Mouse (Mus musculus): ENCODE data around the gene BC117090.
"Not testable (repeated sequence)": the region's sequence is repeated elsewhere in the genome, so short reads cannot be mapped to it uniquely, and the experiment has no call there.

BC117090 gene

GRCm38 (mm10) chr16:36334232-36334631 lies at the start of gene BC117090:
TSS of gene BC117090 (minus strand) at chr16:36334332.
- no peak for DNase-seq (ENCODE audit: low spot score in 2 of 2)

GRCm38 (mm10) chr16:36367648-36368047 lies 33.5 kb upstream of the BC117090 start, which contains the start of gene BC100530:
TSS of gene BC100530 (minus strand) at chr16:36367748.
- DNase-seq (ENCODE audit: low spot score in 2 of 2): not testable (repeated sequence)

DNA sequence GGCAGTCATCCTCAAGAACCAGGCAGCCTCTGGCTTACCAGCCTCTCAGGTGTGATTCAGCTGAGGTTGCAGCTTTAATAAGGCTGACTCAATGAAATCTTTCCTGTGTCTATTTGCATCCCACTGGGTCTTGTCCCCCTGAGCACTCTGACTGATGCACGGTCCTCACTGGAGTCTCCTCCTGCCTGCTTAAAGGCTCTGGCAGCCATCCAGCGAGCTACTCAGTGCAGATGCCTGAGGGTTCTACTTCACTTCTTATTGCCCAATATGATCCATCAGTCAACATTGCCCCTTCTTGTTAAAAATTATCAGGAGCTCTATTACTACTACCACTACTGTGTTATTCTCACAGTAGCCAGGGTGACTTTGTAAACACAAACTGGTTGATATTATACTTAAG lies 3.0 kb upstream of the BC117090 start:
- DNase-seq (ENCODE audit: low spot score in 2 of 2): no peak

DNA sequence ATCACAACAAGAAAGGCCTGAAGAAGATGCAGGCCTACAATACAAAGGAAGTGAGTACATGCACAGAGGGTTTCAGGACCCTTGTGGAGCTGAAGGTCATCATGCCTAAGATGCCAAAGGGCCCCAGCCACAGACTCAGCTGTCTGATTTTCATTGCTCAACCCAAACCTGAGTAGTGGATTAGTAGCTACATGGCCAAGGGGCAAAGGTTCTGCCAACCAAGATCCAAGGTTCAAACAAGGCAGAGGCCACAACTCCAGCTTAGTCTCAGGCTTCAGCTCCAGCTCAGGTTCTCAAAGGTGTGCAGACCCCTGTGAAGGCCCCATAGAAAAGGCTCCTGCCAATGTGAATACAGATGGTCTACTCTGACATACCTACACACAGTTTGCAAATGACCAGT lies 14.8 kb downstream of the BC117090 start:
- no peak for DNase-seq (ENCODE audit: low spot score in 2 of 2)

GRCm38 (mm10) chr16:36316111-36316510 lies 18.0 kb downstream of the BC117090 start:
- not testable (repeated sequence) for DNase-seq (ENCODE audit: low spot score in 2 of 2)

DNA sequence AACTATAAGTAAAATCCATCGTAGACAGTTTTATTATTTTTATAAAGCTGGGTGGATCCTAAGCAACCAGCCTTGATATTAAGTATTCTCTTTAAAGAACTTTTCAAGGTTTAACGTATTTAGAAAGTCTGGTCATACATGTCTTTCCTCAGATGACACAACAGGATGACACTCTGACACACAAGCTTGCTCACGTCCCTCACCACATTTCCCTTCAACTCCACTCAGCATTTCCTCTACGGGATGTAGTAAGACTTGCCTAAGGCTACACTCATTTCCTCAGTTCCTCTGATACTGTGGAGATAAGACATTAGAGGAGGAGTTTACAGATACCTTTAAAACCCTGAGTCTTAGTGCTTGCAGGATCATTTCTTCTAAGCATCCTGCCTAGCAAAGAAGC lies 26.5 kb downstream of the BC117090 start:
- no peak for DNase-seq (ENCODE audit: low spot score in 2 of 2)

DNA sequence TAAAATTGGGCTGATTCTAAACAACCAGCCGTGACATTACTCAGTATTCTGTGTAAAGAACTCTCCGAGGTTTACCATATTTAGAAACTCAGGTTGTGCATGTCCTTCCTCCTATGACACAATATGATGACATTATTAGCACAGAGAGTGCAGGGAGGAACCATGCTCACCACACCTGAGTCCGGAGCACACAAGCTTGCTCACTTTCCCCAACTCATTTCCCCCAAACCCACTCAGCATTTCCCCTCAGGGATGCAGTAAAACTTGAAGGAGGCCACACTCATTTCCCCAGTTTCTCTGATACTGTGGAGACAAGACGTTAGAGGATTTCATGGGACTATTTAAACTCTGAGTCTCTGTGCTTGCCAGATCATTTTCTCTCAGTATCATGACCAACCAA lies 45.0 kb downstream of the BC117090 start:
- no peak for DNase-seq (ENCODE audit: low spot score in 2 of 2)

GRCm38 (mm10) chr16:36276796-36277195 lies 57.3 kb downstream of the BC117090 start, which contains the start of gene Stfa1:
TSS of gene Stfa1 (plus strand) at chr16:36276951.
- not testable (repeated sequence) for DNase-seq (ENCODE audit: low spot score in 2 of 2)
